Mouse (Mus musculus) brain, embryonic 14.5 days (tissue): ENCODE results near the gene Atxn7l1. TPM values are rescaled to one million over a fixed set of nuclear protein-coding genes. Genes with fewer than 3 reads are reported as not detected.

ENCODE experiments used
- DNase-seq: peaks from one replicate; pipeline ENCODE4 v3.0.0-alpha.2; 2011; ENCODE audit warnings: low read depth
- CTCF ChIP-seq: fragments of 200-500 bp; IDR thresholded peaks from 2 replicates; pipeline ENCODE4 v1.5.1; 2012; ENCODE audit warnings: inconsistent platforms, mild to moderate bottlenecking, moderate library complexity, borderline replicate concordance; ENCODE audit not compliant: insufficient read depth, insufficient read length; ENCODE audit errors: extremely low read depth
- POLR2A ChIP-seq: fragments of 200-500 bp; IDR thresholded peaks from 2 replicates; pipeline ENCODE4 v1.6.1; 2012; ENCODE audit warnings: mild to moderate bottlenecking, inconsistent platforms, borderline replicate concordance; ENCODE audit not compliant: poor library complexity, insufficient read depth, insufficient read length, severe bottlenecking; ENCODE audit errors: extremely low read depth
- polyA plus RNA-seq: library from polyadenylated mRNA; depleted of rRNA; stranded (reverse); fragments of >200 nt; gene quantifications from 2 replicates; pipeline ENCODE4 v1.2.3, GENCODE M21; 2012

Gene Atxn7l1
- polyA plus RNA-seq, 1 experiment, result 43.3 TPM

DNA sequence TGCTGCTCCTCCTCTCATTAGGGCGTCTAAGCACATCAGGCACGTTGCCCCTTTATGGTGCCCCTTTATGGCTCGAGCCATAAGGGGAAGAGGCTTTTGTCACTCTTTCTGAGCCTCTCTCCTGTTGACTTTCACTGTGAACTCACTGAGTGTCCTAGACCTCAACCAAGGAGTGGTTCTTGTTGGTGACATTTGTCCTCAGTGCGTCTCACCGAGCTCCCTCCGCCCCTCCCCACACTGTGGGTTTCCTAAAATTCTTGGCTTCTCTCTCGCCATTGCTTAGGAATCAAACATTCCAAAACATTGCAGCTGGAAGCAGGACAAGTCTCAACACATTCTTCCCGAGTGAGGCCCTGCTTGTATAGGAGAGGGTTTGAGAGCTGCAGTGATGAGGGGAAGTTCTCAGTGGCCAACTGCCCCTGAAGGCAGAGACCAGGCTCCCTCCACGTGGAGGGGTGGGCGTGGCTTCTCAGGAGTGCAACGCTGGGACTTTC lies 46.0 kb downstream of the Atxn7l1 start:
- peak; percentile 57 for DNase-seq
- no peak for TF ChIP-seq CTCF
- TF ChIP-seq POLR2A, result no peak

DNA sequence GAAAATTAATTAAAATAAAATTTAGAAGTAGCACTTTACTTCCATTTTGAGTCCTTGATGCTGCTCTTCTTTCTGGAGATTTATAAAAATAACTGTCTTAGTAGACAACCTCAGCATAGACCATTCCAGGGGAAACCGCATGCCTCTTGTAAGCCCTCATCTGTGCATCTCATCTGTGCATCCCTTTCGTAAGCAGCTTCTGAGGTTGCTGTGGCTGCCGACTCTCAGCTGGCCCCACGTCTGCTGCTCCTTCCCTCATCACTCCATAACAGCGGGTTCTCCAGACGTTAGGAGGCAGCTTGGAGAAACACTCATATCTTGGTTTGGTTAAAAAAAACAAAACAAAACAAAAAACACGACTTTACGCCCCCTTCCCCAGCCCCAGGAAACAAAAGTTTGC lies 47.7 kb downstream of the Atxn7l1 start:
- peak; percentile 34 for DNase-seq
- TF ChIP-seq POLR2A (no peak), CTCF (no peak)

DNA sequence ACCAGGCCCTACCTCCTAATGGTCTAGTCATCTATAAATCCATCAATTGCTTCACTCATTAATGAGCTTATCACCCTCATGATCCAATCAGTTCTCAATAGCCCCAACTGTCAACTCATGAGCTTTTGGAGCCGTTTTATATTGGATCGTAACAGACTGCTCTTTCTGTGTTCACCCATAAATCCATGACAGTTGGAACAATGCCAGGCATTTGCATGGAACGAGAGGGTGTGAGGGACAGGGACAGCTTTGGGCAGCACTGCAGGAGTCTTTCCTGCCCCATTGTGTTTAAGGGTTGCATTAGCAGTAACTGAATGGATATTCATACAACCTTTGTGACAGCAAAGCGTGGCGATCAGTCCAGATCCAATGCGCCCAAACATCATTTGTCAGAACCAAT lies 49.8 kb downstream of the Atxn7l1 start:
- no peak for TF ChIP-seq CTCF
- no peak for TF ChIP-seq POLR2A
- DNase-seq, result peak; percentile 73

DNA sequence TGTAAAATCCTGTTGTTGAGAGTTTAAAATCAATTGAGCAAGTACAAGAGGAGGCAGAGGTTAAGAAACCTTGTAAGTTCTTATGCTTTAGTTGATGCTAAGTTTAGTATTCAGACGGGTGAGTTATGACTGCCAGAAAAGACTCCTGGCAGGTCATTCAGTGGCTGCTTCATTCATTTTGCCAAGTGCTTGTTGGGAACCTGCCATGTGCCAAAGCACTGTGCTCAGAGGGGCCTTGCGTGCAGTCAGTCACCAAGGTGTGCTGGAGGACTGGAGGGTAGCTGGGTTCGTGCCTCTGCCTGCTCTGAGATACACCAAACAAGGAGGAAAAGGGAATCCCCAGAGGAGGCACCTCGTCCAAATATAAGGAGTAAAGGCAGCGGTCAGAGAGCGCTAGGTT lies 50.3 kb downstream of the Atxn7l1 start:
- peak; percentile 57 for DNase-seq
- no peak for TF ChIP-seq CTCF
- TF ChIP-seq POLR2A, result no peak

DNA sequence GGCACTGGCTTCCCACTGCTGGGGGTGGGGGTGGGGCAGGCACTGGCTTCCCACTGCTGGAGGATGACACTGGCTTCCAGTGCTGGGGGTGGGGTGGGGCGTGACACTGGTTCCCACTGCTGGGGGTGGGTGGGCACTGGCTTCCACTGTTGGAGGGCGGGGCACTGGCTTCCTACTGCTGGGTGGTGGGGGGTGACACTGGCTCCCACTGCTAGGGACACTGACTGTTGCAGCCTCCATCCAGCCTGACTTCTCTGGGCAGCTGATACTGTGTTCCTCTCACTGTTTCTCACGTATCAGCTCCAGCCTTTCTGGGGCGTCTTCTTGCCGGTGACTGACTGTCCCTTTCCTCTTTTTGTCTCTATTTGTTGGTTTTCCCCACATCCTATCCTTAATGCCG lies 53.6 kb downstream of the Atxn7l1 start:
- TF ChIP-seq POLR2A, result no peak
- TF ChIP-seq CTCF, result no peak
- DNase-seq, result no peak

DNA sequence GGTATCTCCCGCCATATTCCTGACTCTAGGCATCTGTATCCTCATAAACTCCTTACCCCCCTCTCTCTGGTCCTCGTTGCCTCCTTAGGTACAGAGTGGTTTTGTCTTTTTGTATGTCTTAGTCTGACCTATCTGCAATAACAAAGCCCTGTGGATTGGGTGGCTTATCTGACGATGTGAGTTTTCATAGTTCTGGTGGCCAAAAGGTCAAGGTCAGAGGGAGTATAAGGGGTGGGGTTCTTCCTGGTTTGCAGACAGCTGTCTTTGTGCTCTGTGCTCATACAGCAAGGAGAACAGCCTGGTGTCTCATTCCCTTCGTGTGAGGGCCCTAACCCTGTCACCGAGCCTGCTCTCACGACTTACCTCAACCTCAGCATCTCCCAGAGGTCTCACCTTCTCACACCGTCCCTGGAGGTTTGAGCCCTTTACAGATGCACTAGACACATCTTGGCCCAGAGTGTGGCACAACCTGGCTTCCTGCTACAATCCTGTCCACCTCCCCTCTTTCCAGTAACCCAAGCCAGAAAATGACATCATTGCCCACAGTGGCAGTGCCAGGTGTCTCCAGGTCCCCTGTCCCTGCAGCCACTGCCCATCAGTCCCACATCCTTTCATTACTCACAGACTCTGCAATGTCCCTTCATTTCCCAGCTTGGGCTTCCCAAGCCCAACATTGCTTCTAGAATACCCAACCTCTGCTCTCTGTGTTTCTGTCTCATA lies 54.2 kb downstream of the Atxn7l1 start:
- no peak for DNase-seq
- TF ChIP-seq CTCF (no peak), POLR2A (no peak)

DNA sequence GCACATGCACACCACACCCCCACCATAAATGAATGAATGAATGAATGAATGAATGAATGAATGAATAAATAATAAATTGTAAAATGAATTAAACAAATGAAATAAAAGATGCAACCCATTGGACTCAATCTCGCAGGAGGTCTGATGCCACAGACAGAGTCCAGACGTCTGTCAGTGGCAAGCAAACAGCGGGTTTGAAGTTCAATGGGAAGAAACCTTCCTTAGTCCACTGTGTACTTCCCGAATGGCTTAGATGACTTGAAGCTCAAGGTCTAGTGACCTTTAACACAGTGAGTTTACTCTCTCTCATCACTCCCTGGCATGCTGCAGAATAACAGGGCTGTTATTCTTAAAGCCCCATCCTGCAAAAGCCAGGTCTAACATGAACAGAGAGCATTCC lies 57.8 kb downstream of the Atxn7l1 start:
- TF ChIP-seq POLR2A, result no peak
- no peak for TF ChIP-seq CTCF
- no peak for DNase-seq

DNA sequence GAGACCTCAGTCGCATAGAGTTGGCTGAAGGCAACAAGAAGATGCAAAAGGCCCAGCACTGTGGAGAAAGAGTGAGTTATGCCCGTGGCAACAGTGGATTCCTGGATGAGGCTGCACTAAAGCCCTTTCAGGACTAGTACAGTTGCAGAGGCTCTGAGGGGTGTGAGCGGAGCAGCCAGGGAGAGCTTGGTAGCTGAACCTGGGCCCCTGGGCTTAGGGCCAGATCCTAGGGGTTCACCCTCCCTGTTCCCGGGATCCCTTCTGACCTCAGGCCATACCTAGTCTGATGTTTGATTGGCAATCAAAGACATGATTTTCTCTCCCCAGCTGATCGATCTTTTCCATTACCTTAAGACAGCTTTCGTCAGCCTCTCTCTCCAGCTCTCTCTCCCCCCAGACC lies 58.8 kb downstream of the Atxn7l1 start:
- TF ChIP-seq POLR2A, result no peak
- no peak for TF ChIP-seq CTCF
- DNase-seq, result no peak

DNA sequence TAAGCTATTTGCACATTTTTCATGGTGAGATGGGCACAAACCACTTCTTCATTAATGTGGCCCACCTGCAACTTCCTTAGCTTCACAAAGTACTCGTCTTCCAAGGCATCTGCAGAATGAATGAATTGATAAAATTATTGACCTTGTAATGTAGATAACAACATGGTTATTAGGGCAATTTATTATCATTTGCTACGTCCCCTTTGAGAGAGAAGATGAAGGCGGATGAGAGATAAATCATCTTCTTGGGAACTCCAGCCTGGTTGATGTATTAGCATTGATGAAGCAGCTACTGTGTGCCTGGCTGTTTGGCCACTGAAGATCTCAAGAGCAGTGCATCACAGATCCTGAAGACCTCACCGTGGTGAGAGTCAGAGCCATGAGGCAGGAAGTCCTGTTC lies 63.4 kb downstream of the Atxn7l1 start:
- no peak for DNase-seq
- no peak for TF ChIP-seq CTCF
- no peak for TF ChIP-seq POLR2A

DNA sequence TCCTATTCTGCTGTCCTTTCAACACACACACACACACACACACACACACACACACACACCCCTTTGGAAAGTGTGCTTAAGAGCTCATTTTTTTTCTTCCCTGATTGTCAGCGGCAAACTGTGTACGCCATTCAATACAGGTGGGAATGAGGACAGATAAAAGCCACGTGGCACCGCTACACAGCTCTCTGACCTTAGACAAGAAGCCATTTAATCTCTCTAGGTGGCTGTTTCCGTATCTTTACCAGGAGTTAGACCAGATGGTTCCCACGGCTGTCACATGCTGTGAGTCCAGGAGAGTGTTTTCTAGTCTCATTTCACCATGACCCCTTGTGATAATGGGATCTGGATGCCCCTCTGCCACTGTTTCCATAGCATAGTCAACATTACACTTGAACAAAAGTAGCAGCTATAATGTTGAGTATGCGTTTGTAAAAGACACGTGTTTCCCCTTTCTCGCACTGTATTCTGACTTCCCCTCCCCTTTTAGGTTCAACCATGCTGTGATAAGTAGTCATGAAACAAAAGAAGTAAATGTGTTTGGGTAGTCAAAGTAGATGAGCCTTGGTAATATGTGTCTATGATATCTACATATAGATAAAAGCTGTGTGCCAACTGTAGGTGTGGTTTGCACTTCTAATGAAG lies 70.8 kb downstream of the Atxn7l1 start:
- DNase-seq, result no peak
- no peak for TF ChIP-seq POLR2A
- TF ChIP-seq CTCF, result no peak

DNA sequence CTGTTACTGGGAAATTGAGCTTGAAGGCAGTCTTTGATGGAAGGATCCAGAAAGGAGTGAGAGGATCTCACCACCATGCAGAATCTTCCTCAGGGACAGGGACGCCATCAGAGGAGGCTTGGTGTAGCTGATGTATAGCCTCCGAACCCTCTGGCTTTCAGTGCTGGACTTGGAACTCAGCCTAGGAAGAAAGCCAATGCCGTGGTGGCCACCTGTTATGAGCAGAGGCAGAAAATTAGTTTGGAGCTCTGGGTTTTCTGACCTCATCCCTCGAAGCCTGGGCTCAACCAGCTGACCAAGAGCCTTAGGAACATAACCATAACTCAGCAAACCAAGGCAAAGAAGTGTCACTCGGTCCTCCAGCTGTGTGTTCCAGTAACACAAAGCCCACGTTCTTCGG lies 71.9 kb downstream of the Atxn7l1 start:
- no peak for TF ChIP-seq POLR2A
- no peak for TF ChIP-seq CTCF
- no peak for DNase-seq

DNA sequence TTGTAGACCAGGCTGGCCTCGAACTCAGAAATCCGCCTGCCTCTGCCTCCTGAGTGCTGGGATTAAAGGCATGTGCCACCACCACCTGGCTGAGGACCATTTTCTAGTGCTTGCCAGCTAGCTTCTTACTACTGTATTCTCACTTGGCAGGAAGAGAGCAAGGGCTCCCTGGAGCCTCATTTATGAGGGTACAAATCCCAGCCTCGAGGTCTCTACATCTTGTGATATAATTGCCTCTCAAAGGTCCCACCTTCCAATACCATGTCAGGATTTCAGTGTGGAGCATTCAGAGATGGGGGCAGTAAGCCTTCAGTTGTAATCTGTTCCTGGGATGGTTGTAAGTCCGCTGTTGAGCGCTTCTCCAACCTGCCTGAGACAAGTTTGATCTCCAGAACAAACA lies 72.6 kb downstream of the Atxn7l1 start:
- TF ChIP-seq POLR2A (no peak), CTCF (no peak)

More for the DNA sequence above, 72.6 kb downstream of the Atxn7l1 start:
- DNase-seq, result no peak
